Mouse (Mus musculus): ENCODE measurements around the gene Dynlt1f. TPM values are rescaled to one million over a fixed set of nuclear protein-coding genes. Genes with fewer than 3 reads are reported as not detected.
"Not testable (repeated sequence)": the region's sequence is repeated elsewhere in the genome, so short reads cannot be mapped to it uniquely, and the experiment has no call there.

Gene Dynlt1f
- polyA plus RNA-seq, 1 experiment from 2014 or later, result 308 TPM

GRCm38 (mm10) chr17:6600216-6600911, 55.3 kb downstream of the Dynlt1f start:
- not testable (repeated sequence) for H3K9me3 ChIP-seq (ENCODE audit: control insufficient read depth, low read length); H3K9ac ChIP-seq (ENCODE audit: low read length); H3K27me3 ChIP-seq (ENCODE audit: control insufficient read depth, insufficient read depth, low read length); H3K36me3 ChIP-seq (ENCODE audit: control insufficient read depth, insufficient read depth, low read length); H3K27ac ChIP-seq (ENCODE audit: low read depth, low read length); ATAC-seq (ENCODE audit: low FRiP score); H3K4me2 ChIP-seq; H3K4me3 ChIP-seq (ENCODE audit: low read depth, low read length); DNase-seq (ENCODE audit: low spot score, missing footprints); H3K4me1 ChIP-seq (ENCODE audit: control insufficient read depth, insufficient read depth, low read length)
- 92% methylated on average over 5 of the region's 8 CpGs for WGBS

GRCm38 (mm10) chr17:6598356-6598755, 57.3 kb downstream of the Dynlt1f start:
- H3K27ac ChIP-seq (ENCODE audit: low read depth, low read length); H3K9me3 ChIP-seq (ENCODE audit: control insufficient read depth, low read length); H3K9ac ChIP-seq (ENCODE audit: low read length); H3K27me3 ChIP-seq (ENCODE audit: control insufficient read depth, insufficient read depth, low read length); ATAC-seq (ENCODE audit: low FRiP score); DNase-seq (ENCODE audit: low spot score, missing footprints); H3K4me2 ChIP-seq; H3K4me3 ChIP-seq (ENCODE audit: low read depth, low read length); H3K4me1 ChIP-seq (ENCODE audit: control insufficient read depth, insufficient read depth, low read length); H3K36me3 ChIP-seq (ENCODE audit: control insufficient read depth, insufficient read depth, low read length): not testable (repeated sequence)
- whole genome bisulfite sequencing, result 90% methylated on average over 7 of the region's 7 CpGs

Other genes with a start within 250 kb of the Dynlt1f start
- gene Dynlt1b, start 225.8 kb downstream of the Dynlt1f start, polyA plus RNA-seq (2014; fragmentation: Nextera tagmentation; extraction: Ambion mirVana), result 673 and 680 TPM in 2 replicates
- gene Dynlt1c, start 54.2 kb downstream of the Dynlt1f start, polyA plus RNA-seq (2014; fragmentation: Nextera tagmentation; extraction: Ambion mirVana), result 32.5 and 33.3 TPM in 2 replicates
- gene Sytl3, start 3.2 kb upstream of the Dynlt1f start, polyA plus RNA-seq (2014; fragmentation: Nextera tagmentation; extraction: Ambion mirVana), result not detected in 2 replicates
- gene Ezr, start 126.9 kb upstream of the Dynlt1f start, polyA plus RNA-seq (2014; fragmentation: Nextera tagmentation; extraction: Ambion mirVana), result 47.0 and 51.0 TPM in 2 replicates

Measured in midbrain, embryonic 11.5 days (tissue).